Mouse (Mus musculus) thymus, postnatal 25 days (tissue): Measurements from ENCODE around the gene Mpped2.

ENCODE experiments used
- DNase-seq: peaks from one replicate; pipeline ENCODE4 v3.0.0; 2022

Mpped2 gene

DNA sequence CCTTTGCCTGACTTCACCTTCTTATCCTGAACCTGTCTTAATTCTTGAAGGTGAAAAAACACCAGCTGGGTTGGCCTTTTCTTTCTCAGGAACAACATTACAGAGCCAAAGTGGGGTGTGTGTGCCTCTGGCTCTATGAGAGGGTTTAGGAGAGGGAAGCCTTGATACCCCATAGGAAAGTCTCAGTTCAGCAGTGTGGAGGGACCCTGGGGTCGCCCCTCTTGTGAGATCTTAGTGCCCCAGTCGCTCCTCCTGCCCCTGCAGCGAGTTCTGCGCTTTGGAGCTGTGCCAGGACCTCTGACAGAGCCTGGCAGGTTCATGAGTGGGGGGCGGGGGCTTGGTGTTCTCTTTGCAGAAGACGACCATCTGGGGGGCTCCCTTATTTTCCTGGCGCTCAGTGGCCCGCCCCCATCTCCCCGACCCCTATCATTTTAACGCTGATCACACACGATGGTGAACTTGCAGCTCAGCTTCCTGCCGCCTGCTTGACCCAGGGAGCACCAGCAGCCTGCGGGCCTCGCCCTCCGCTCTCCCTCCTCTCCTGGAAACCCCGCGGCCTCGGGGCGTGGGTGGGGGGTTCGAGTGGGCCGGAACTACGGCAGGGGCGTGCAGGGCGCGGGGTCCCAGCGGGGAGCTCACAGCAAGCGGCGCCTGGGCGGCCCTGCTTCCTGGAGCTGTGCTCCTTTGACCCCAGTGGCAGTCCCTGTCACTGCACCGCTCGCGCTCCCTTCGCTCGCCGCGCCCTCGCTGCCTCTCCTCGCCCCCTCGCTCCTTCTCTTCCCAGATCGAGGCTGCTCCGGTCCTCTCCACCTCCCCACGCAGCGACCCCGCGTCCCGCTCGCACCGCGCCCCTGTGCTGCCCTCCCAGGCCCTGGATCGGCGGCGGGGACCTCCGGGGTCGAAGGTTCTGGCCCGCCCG is at the start of gene Mpped2:
Gene Mpped2 (plus strand): TSS at position 487 of the 919 bp plus-strand sequence.
- peak; percentile 18 for DNase-seq

DNA sequence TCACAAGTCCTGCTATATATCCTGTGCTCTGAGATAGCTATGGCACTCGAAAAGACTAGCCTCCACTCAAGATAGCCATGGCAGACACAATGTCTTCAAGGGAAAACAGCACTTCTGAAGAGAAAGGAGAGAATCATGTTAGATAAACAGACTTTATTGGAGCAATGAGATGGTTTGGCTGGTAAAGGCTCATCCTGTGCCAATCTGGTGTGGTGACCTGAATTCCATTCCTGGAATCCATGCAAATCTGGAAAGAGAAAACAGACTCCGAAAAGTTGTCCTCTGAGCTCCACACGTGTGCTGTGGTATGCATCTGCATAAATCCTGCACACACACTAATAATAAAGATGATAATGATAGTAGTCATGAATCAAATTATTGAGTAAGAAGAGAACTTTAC is 48.3 kb upstream of the Mpped2 start:
- no peak for DNase-seq

DNA sequence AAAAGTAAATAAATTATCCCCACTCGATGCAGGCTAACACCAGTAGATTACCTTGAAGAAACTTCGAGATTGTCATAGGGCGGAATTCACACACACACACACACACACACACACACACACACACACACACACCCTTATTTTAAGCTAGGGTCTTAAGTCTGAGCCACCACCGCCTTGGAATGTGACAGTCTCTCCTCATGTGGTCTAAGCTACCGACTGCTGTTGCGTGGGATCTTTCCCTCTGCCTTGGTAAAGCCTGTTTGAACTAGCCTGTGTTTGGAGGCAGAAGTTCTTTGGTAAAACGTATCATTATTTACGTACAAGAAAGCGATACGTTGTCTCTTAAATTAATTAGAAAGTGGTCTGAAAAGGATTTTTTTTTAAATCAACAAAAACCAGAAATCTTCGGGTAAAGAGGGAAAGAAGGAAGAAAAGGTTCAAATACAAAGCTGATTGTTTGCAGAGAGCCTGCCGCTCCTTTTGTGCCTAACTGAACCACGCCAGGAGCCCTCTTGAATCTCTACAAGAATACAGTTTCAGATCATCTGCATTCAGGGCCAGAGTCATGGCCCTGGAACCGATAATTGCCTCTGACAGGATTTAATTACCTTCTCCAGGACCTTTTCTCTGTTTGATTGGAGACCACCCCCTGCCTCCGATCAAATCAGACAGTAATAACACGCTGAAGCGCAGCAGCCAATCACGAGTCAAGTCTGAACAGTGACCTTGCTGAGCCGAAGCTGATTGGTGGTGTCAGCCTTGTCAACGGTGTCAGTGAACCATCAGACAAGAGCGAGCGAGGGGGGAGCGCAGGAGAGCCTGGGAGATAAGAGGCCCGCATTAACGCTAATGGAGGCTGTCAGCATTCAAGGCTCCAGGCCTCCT is 43.1 kb upstream of the Mpped2 start:
- DNase-seq: no peak

DNA sequence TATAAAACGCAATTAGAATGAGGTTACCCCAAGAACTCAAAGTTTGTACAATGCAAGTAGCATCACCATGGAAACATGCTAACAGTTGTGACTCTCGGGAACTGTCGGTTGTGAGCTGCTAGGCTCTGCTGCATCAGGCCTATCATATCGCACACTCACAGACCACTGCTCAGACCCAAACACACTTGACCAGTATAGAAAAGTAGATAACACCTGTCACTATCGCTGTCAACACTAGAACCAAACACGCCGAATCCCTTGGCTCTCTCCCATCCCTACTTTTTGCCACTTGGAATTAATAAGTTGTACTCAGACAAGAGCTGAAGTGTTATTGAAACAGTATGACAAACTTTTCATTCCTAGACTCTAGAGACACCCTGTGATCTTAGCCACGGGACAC is 40.9 kb upstream of the Mpped2 start:
- DNase-seq: no peak

DNA sequence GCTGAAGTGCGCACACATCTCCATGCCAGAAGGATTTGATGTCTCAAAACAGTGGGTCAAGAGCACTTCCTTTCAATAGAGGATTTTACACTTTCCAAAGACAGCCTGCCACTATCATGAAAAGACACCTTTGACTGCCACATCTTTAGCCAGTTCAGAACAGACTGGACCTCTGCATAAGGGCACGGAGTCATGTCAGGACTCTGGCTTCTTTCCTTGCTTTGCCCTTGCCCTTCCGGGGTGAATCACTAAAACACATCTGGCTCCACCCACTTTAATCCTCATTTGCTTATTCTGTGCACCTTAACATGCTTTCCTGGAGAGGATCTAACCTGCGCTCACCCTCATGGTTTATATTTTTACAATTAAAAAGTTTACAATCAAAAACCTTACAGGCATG is 40.3 kb upstream of the Mpped2 start:
- DNase-seq: no peak

DNA sequence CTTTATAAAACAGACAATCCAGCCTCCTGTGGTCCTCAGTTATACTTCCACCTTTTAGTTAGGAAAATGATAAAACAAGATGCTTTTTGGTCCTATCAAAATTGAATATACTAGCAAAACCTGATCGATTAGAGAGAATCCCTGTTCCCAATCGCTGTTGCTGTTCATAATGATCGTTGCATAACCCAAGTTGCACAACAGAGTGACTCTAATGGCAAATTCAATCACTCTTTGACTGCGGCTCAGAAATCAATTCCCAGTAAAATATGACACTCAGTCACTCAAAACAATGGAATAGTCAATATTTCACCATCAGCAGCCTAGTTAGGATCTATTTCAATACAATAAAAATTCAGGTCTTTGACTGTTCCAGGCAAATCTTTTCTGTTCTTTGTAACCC is 39.8 kb upstream of the Mpped2 start:
- no peak for DNase-seq

DNA sequence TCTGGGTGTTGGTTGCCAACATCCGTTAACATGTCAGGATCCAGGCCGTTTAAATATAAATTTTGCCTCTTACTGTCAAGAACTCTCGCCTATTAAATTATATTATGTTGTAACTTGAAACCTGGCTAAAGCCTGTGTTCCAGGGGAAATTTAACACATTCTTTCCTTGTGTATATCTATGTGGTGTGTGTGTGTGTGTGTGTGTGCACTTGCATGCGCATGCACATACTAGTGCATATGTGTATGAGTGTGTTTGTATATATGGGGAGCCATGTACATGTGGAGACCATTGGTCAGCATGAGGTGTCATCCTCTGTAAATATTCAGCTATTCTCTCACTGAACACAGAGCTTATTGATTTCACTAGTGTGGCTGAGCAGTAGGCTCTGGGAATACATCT is 37.8 kb upstream of the Mpped2 start:
- no peak for DNase-seq

DNA sequence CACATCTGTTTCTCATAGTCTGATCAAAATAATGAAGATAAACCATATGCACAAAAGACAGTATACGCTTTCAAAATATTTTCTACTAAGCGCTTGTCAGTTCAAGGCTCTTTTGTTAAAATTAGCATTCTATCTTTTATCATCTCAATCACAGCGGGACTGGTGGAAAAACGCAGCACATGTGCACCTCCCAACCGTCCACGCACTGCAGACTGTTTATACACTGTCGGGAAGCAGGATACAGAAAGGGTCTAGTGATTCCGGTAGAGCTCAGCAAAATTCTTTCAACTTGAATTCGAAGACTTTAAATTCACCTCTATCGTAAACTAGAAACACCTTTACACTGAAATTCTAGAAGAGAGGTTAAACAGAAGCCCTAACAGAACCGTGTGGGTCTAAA is 27.8 kb upstream of the Mpped2 start:
- no peak for DNase-seq

DNA sequence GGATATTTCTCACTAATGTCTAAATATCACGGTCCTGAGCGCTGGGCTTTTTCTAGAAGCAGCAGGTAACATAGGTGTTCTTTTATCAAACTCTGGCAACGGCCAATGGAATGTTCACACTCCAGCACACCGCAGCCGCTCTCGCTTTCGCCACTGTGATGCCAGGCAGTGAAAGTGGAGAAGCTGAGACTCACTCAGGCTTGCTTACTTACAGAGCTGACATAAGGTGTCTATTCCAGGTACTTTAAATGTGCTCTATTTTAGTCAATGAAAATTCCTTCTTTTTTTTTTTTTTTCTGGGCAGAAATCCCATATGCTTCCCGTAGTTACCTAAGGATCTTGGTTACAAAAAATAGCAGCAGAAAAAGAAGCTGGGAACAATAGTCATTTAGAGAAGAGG is 18.8 kb upstream of the Mpped2 start:
- DNase-seq: no peak

DNA sequence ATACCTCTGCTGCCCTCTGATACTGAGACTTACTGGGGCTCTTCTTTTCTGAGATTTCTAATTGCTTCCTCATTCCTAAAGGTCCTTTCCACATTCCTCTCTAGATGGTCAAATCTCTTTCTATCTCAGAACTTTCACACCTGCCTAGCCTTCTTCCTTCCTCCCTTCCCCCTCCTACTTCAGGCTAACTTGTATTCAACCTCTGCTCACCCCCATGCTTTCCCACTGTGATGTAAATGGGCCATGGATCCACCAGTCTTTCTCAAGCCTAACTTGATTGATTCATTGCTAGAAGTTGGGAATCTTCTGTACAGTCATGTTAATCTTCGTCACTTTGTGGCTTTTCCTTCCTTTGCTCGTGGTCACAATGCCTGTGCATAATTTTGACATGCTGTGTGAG is 15.6 kb upstream of the Mpped2 start:
- DNase-seq: no peak

DNA sequence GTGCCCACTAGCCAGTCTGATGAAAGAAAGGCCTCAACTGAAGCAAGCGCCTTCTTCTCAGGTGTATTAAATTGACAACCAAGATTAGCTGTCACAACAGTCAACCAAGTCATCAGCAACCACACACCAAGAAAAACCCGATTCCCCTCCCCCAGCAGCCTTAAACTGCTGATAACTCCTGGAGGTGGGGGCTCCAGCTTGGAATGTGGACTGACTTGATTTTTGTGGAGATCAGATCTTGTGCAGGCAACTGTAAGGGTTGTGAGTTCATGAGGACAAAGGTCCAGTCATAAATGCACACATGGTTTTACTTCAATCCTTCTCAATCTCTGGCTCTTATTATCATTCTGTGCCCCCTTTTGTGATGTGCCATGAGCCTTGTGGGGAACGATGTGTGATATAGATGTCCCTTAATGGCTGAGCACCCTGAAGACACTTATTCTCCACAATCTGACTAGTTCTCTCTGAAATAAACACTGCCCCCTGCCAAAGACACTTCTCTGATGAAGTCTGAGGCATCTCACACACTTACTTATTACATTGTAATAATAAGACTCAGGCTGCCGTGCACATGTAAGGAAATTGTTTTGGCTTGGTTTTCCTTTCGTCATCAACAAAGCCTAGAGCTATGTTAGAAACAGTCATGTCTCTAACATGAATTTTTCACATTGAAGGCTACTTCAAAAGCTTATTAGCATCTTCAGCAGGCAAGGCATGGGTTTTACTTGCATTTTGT is 13.2 kb upstream of the Mpped2 start:
- DNase-seq: no peak

DNA sequence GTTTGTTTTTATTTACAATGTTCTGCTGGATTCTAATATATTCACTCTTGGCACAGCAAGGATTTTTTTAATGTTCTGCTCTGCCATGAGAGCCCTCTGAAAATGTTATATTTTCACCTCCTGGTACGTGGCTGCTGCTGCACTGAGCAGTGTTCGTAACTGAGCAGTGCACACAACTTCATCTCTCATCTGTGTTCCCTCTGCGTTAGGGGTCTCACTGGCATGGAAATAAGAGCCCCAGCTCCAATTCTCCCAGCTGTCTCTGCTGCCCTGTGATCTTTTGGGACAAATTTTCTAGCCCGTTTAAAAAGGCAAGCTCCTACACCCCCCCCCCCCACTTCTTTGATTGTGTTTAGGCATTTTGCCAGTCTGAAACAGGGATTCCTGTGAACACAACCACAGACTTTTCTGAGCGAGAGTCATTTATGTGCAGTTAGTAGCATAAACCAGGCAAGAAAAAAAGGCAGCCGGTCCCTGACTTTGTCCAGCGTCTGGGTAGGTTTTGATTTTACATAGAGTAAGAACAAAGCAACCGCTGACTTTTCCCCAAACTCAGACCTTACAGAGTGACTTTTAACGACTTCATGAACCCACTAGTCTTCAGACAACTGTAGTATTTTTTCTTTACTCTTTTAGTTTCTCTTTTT is 9.8 kb upstream of the Mpped2 start:
- DNase-seq: no peak

DNA sequence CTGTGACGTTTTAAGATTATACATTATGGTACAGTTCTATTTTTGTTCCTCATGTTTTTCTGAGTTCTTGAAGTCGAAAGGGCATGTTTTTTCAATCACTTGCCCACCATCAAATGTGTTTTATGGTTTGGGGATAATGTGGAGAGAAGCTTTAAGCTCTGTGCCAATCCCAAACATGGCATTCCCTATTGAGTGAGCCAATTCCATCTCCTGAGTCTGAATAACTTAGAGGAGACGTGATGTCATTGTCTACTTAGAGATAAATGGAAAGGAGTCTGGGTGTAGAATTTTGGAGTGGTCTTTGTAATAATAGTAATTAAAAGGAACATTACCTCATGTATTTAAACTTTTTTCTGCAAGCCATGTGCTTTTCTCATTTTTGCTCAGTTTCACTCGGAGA is 9.2 kb upstream of the Mpped2 start:
- DNase-seq: no peak

DNA sequence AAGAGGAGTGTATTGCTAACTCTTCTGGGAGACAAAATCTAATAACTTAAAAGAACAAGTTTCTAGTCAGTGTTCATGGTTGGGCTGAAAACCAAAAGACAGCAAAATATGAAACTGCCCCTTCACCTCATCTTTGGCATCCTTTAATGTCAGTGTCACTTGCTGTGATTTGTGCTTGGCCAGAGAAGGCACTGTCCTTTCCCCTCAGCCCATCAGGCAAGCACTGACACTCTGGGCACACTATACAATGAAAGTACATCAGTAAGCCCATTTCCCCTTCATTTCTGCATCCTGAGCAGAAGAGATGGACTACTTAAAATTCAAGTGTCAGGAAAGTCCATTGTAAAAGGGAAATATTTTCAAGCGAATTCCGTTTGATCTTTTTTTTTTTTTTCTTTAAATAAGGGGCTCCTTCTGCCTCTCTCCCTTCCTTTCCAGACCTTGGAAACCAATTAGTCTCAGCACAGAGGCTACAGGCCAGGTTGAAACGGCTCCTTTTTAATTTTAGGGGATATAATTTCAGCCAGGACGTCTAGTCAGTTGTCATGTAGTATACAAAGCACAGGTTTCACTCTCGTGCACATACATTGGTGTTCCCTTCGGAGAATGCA is 1.2 kb upstream of the Mpped2 start:
- DNase-seq: no peak

DNA sequence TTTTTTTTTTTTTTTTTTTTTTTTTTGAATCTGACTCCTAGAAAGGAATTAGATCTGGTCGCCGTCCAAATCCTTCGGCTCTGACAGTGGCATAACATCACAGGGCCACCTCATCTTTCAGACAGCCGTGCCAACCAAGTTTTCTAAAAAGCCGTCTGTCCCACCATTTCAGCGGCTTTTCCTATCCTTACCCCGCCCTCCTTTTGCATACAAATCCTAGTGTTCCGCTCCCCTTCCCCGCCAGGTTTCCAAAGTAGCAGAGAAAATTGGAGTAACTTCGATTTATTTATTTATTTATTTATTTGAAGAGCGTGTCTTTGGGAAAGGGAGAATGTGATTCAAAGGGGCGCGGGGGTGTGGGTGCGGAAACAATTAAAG is 675 bp upstream of the Mpped2 start:
- DNase-seq: no peak

DNA sequence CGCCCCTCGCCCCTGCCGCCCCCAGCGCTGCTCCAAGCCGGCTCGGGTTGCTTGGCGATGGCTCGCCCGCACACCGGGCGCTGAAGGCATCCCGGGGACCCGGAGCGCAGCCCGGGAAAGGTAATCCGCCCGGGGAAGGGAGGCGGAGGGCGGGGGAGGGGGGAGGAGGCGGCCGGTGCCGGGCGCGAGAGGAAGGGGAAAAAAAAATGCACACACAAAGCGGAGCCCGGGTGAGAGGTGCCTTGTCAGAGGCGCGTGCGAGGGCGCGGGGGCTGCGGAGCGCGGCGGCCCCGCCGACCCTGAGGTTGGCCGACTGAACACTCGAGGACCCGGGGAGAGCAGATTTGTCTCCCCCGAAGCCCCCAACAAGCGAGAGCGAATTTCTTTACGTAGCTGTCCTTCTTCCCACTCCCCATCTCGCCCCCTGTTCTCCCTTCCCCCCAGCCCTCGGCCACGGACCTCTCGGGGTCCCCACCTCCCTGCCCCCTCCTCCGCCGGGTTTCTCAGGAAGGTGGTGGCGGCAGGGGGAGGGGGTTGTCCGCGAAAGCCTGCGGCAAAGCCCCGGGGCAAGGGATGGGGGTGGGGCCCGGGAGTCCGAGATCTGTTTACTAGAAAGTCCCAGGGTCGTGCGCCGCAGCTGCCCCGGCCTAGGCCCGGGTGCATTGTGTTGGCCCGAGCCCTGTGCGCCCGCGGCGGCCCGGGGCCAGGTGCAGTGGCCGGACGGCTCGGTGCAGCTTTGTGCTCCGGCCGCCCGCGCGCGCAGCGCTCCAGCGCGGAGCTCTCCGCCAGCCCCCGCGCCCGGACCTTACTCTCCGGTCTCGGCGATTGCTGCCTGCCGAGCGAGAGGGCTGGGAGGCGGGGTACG is 865 bp downstream of the Mpped2 start:
- no peak for DNase-seq

DNA sequence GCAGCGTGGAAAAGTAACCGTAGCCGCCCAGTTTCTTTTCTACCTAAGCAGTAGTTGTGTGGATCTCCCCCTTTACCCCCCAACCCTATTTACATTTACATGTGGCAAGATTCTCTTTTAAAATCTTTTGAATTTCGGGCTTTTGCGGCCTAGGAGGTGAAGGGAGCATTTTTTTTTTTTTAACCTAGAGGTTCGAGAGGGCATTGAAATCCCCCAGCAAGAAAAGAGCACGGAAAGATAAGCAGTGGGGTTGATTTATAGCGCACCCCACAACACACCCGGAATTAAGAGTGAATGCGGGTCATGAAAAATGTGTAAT is 1.5 kb downstream of the Mpped2 start:
- no peak for DNase-seq

DNA sequence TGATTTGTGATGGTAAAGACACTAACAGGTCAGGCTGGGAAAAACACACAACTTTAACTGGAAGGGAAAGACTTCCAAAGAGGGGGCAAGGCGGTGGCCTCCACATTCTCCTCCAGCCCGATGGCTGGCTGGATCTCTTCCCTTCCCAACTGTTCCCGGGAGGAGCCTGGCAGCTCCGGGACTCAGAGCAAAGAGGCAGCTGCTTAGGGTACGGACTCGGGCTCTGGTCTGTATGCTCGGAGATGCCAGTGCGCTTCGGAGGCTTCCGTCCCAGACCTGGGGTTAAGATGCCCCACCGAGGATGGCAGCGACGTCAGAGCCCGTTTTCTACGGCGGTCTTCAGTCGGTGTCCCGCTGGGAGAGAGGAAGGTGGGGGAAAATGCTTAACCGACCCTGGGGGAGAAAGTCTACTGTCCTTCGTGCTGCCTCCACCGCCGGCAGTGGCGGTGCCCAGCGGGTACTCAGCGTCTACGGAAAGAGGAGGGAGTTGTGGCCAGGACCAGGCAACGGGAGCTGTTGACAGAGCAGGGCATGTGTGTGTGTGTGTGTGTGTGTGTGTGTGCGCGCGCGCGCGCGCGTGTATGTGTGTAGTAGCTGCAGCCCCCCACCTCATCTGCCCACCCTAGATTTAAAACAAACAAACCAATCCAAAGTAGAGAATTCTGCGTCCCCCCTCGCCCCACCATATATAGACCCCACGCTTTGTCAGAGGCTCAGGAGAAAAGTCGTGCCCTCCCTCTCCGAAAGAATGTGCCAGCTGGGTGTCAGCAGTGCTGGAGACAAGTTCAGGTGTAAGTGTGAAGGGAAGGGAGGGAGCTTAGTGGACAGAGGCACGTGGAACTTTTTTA is 2.0 kb downstream of the Mpped2 start:
- DNase-seq: no peak

DNA sequence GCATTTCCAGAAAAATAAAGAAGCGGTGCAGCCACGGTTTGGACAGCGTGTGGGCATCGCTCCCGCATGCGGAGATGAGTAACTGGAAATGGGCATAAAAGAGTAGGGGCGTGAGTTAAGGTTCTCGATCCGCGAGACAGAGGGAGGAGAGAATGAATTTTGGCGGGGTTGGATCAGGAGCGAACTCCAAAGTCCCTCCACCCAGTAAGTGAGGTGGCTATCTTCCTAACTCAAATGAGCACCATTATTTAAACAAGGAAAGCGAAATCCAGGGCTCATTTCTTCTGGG is 2.6 kb downstream of the Mpped2 start:
- no peak for DNase-seq

DNA sequence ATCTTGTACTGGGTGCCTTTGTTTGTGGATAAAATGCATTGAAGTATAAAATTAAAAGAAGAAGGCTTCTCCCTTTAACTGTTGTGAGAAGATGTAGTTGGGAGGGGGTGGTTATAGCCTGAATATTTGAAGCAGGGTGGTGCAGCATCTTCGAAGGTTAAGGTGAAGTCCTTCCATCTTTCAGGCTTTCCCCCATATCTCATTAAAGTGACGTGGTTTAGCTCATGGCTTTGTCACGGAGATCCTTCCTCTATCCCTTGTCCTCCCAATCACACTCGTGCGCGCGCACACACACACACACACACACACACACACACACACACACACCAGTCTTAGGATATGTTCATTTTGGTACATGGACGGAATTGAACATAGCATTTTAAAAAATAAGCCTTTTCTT is 3.3 kb downstream of the Mpped2 start:
- DNase-seq: no peak

DNA sequence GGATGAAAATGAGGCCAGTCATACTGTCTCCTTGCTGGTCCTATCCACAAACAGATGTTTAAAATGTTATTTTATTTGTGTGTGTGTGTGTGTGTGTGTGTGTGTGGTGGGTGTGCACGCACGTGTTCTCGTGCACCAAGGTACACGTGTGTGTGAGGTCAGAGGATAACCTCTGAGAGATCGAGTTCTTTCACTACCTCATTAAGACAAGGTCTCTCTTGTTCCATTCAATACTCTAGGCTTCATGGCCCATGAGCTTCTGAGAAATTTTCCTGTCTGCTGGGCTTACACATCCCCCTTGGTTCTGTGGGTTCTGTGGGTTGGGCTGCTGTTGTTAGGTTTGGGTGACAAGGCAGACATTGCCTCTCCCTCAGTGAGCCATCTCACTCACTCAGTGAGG is 12.6 kb downstream of the Mpped2 start:
- DNase-seq: no peak
